ENCODE assay signal across 7 mouse cellular contexts in genomic region chr1:36149411-36149810, GRCm38 (mm10).
DNase-seq lines count a peak whose midpoint lies in the region; ATAC-seq and TF ChIP-seq lines count a peak whose summit lies in the region.

No protein-coding gene starts in this region.

- TF ChIP-seq POLR2A in kidney, adult 2 months (IDR thresholded peaks at IDR 0.05; ENCODE audit: low read depth, low read length), result no peak

- H3K27me3 ChIP-seq in kidney, adult 2 months (replicated peaks; ENCODE audit: control insufficient read depth, insufficient read depth, low read length), result no peaks in the 10 kb centered on the region
- no peaks in the 10 kb centered on the region for H3K27me3 ChIP-seq in kidney, embryonic 15.5 days
- no peaks in the 10 kb centered on the region for H3K27me3 ChIP-seq in G1E (ENCODE audit: insufficient read depth, low read length)
- no peaks in the 10 kb centered on the region for H3K27me3 ChIP-seq in liver, embryonic 12.5 days (replicated peaks)

- H3K27ac ChIP-seq in kidney, adult 2 months (ENCODE audit: insufficient read depth, low read depth, low read length), result no peak overlapping the region
- H3K27ac ChIP-seq in kidney, embryonic 15.5 days, result no peak overlapping the region
- H3K27ac ChIP-seq in liver, embryonic 12.5 days, result no peak overlapping the region

- H3K4me3 ChIP-seq in kidney, adult 2 months (ENCODE audit: insufficient read depth, low read depth, low read length), result no peak overlapping the region
- no peak overlapping the region for H3K4me3 ChIP-seq in kidney, embryonic 15.5 days (replicated peaks)
- H3K4me3 ChIP-seq in G1E (ENCODE audit: low read depth, low read length), result no peak overlapping the region
- H3K4me3 ChIP-seq in liver, embryonic 12.5 days, result no peak overlapping the region

- H3K4me2 ChIP-seq in kidney, embryonic 15.5 days, result no peak overlapping the region
- no peak overlapping the region for H3K4me2 ChIP-seq in liver, embryonic 12.5 days

- H3K4me1 ChIP-seq in kidney, adult 2 months (ENCODE audit: control insufficient read depth, insufficient read depth, low read length), result no peaks in the 10 kb centered on the region
- no peaks in the 10 kb centered on the region for H3K4me1 ChIP-seq in kidney, embryonic 15.5 days
- peaks cover 5% of the 10 kb centered on the region; the same call in 1 of the 2 replicates for H3K4me1 ChIP-seq in G1E (ENCODE audit: insufficient read depth, low read depth, low read length)
- H3K4me1 ChIP-seq in liver, embryonic 12.5 days, result no peaks in the 10 kb centered on the region

- no peak for ATAC-seq in kidney, embryonic 15.5 days (replicated peaks; ENCODE audit: low FRiP score)
- ATAC-seq in G1E (ENCODE audit: extremely low read depth, insufficient number of reproducible peaks, low FRiP score, poor library complexity, severe bottlenecking), result peak; percentile 48; the same call in 1 of the 2 replicates
- ATAC-seq in liver, embryonic 12.5 days, result peak; percentile 59; the same call in 1 of the 2 replicates

- H3K36me3 ChIP-seq in kidney, adult 2 months (ENCODE audit: control insufficient read depth, insufficient read depth, low read length), result peaks cover 5% of the 10 kb centered on the region
- H3K36me3 ChIP-seq in kidney, embryonic 15.5 days, result peaks cover 97% of the 10 kb centered on the region
- peaks cover 93% of the 10 kb centered on the region for H3K36me3 ChIP-seq in G1E (replicated peaks)
- peaks cover 97% of the 10 kb centered on the region for H3K36me3 ChIP-seq in liver, embryonic 12.5 days

- no peaks in the 10 kb centered on the region for H3K9me3 ChIP-seq in kidney, embryonic 15.5 days (replicated peaks)
- no peaks in the 10 kb centered on the region for H3K9me3 ChIP-seq in G1E (replicated peaks)
- no peaks in the 10 kb centered on the region for H3K9me3 ChIP-seq in liver, embryonic 12.5 days (replicated peaks)

- DNase-seq in kidney, adult 2 months, result peak; percentile 59
- DNase-seq in G1E (ENCODE audit: low spot score), result no peak
- peak; percentile 30 for DNase-seq in c-Kit-positive CD71-positive TER-119-positive erythroid progenitor cells, embryonic 14.5 days (ENCODE audit: low spot score)
- peak; percentile 91 for DNase-seq in thymus, postnatal 0 days (ENCODE audit: low spot score)
- no peak for DNase-seq in adrenal gland, postnatal 36 days

- no peak overlapping the region for H3K9ac ChIP-seq in kidney, embryonic 15.5 days
- H3K9ac ChIP-seq in liver, embryonic 12.5 days, result no peak overlapping the region

- WGBS in kidney, adult 2 months, result 59% methylated on average over 1 of the region's 1 CpGs
- WGBS in kidney, embryonic 15.5 days, result 63% methylated on average over 1 of the region's 1 CpGs
- WGBS in liver, embryonic 12.5 days (ENCODE audit: insufficient replicate concordance), result 35% methylated on average over 1 of the region's 1 CpGs

- TF ChIP-seq CTCF in kidney, adult 2 months (conservative IDR thresholded peaks at IDR 0.05; ENCODE audit: insufficient read depth, insufficient read length, low read depth, low read length), result peak; percentile 61
- TF ChIP-seq CTCF in G1E (IDR thresholded peaks at IDR 0.05; ENCODE audit: low read depth, low read length), result peak; percentile 69

Comparison
In these comparisons a context has a peak if more than half of its experiments do, and no peak if none do; other contexts are left out.
1. DNase-seq: peak in kidney, adult 2 months (single experiment), c-Kit-positive CD71-positive TER-119-positive erythroid progenitor cells, embryonic 14.5 days (single experiment) and thymus, postnatal 0 days (single experiment); none in G1E (single experiment) and adrenal gland, postnatal 36 days (0 of 2).